Mouse (Mus musculus) E14TG2a.4 (cell line): ENCODE data around the gene Vmn2r85.

ENCODE experiments used
- CTCF ChIP-seq: conservative IDR thresholded peaks from 2 replicates; pipeline ENCODE4 v1.5.1; 2014; ENCODE audit warnings: low read length
- NANOG ChIP-seq: IDR thresholded peaks from 2 replicates; pipeline ENCODE4 v1.6.1; 2014; ENCODE audit warnings: borderline replicate concordance, low read length, mixed read lengths
- POU5F1 ChIP-seq: IDR thresholded peaks from 2 replicates; pipeline ENCODE4 v1.6.1; 2014; ENCODE audit warnings: low read length, borderline replicate concordance

- TF ChIP-seq CTCF = no peak
- TF ChIP-seq POU5F1 = no peak
- no peak for TF ChIP-seq NANOG
Observed at GRCm38 (mm10) chr10:130371644-130372043, 57.9 kb downstream of the Vmn2r85 start.
